Mouse (Mus musculus) thymus, adult 2 months (tissue): ENCODE results near the gene Tpcn1.

Experiments used
- CTCF ChIP-seq: fragments of 200-500 bp; IDR thresholded peaks from 2 replicates; pipeline ENCODE4 v1.5.1; 2012; ENCODE audit warnings: mild to moderate bottlenecking, control low read depth, low read length, moderate library complexity, borderline replicate concordance; ENCODE audit not compliant: control insufficient read depth, poor library complexity, insufficient read depth; ENCODE audit errors: extremely low read depth
- POLR2A ChIP-seq: fragments of 200-500 bp; IDR thresholded peaks from 2 replicates; pipeline ENCODE4 v1.6.1; 2012; ENCODE audit warnings: mild to moderate bottlenecking, low read length, control low read depth, moderate library complexity; ENCODE audit not compliant: control insufficient read depth, poor library complexity, insufficient read depth; ENCODE audit errors: extremely low read depth

- TF ChIP-seq CTCF (no peak), POLR2A (no peak)
Measured at GRCm38 (mm10) chr5:120611416-120611815, 22.9 kb upstream of the Tpcn1 start.
